Mouse (Mus musculus): Measurements from ENCODE around the gene Nsun3.
"Not testable (repeated sequence)": the region's sequence is repeated elsewhere in the genome, so short reads cannot be mapped to it uniquely, and the experiment has no call there.

Nsun3 gene

GRCm38 (mm10) chr16:62753079-62753478 is 33.5 kb downstream of the Nsun3 start:
- no peak for DNase-seq (ENCODE audit: low spot score in 2 of 2)

GRCm38 (mm10) chr16:62745875-62746274 is 40.7 kb downstream of the Nsun3 start:
- no peak for DNase-seq (ENCODE audit: low spot score in 2 of 2)

GRCm38 (mm10) chr16:62734359-62734758 is 52.3 kb downstream of the Nsun3 start:
- no peak for DNase-seq (ENCODE audit: low spot score in 2 of 2)

GRCm38 (mm10) chr16:62730291-62730690 is 56.3 kb downstream of the Nsun3 start:
- no peak for DNase-seq (ENCODE audit: low spot score in 2 of 2)

GRCm38 (mm10) chr16:62729846-62730245 is 56.8 kb downstream of the Nsun3 start:
- no peak for DNase-seq (ENCODE audit: low spot score in 2 of 2)

GRCm38 (mm10) chr16:62718255-62718654 is 68.4 kb downstream of the Nsun3 start:
- not testable (repeated sequence) for DNase-seq (ENCODE audit: low spot score in 2 of 2)

GRCm38 (mm10) chr16:62690436-62690835 is 96.2 kb downstream of the Nsun3 start:
- no peak for DNase-seq (ENCODE audit: low spot score in 2 of 2)

GRCm38 (mm10) chr16:62686073-62686472 is 100.5 kb downstream of the Nsun3 start:
- DNase-seq (ENCODE audit: low spot score in 2 of 2) = no peak

- DNase-seq (ENCODE audit: low spot score in 2 of 2) = no peak
Measured at GRCm38 (mm10) chr16:62685494-62685893, 101.1 kb downstream of the Nsun3 start.
